13 mouse cellular contexts compared by ENCODE assay signal in genomic region chr15:75052414-75052813, GRCm38 (mm10). TPM values are rescaled to one million over a fixed set of nuclear protein-coding genes. Genes with fewer than 3 reads are reported as not detected.
DNase-seq lines count a peak whose midpoint lies in the region; ATAC-seq and TF ChIP-seq lines count a peak whose summit lies in the region.
"Not testable (repeated sequence)": the region's sequence is repeated elsewhere in the genome, so short reads cannot be mapped to it uniquely, and the experiment has no call there.
"Had no signal": no experiment of that assay in that cellular context is flagged by ENCODE, and none has a peak within 500 bp of the region (broad histone marks: within the 10 kb centered on the region; RNA-seq: fewer than 3 reads in every experiment).

No protein-coding gene starts in this region.

- not testable (repeated sequence) for H3K36me3 ChIP-seq in spleen, adult 2 months (ENCODE audit: control insufficient read depth, insufficient read depth, low read length)

- not testable (repeated sequence) for TF ChIP-seq POLR2A in spleen, adult 2 months (IDR thresholded peaks at IDR 0.05; ENCODE audit: low read depth, low read length)

- not testable (repeated sequence) for H3K4me3 ChIP-seq in spleen, adult 2 months (ENCODE audit: extremely low read depth, insufficient read depth, insufficient read length)

- peak overlapping the region; percentile 50; the same call in 1 of the 2 replicates for H3K27ac ChIP-seq in spleen, adult 2 months (ENCODE audit: insufficient read depth, low read length)

- TF ChIP-seq CTCF in spleen, adult 2 months (IDR thresholded peaks at IDR 0.05; ENCODE audit: extremely low read depth, insufficient read depth, insufficient read length, insufficient replicate concordance) = not testable (repeated sequence)

- not testable (repeated sequence) for H3K4me1 ChIP-seq in spleen, adult 2 months (ENCODE audit: control insufficient read depth, insufficient read depth, insufficient read length)

- 81% methylated on average over 2 of the region's 2 CpGs for WGBS in spleen, adult 2 months

- ATAC-seq in inflammation-experienced regulatory T-cells, adult 6 months = peak; percentile 87

- DNase-seq in CD4-positive helper T cell, adult 2 months (ENCODE audit: low read depth, low spot score) = peak; percentile 68
- peak; percentile 10 for DNase-seq in adrenal gland, postnatal 14 days
- peak; percentile 40 to 71 for DNase-seq in heart, adult 18-20 months
- DNase-seq in kidney, postnatal 14 days = peak; percentile 22
- DNase-seq in lung, postnatal 10 days = peak; percentile 36
- DNase-seq in spleen, adult 2 months (ENCODE audit: low read depth in 1 of 2, low spot score in 2 of 2) = not testable (repeated sequence)
- DNase-seq in thymus, postnatal 25 days = peak; percentile 52

- H3K27me3 ChIP-seq in spleen, adult 2 months (ENCODE audit: control insufficient read depth, insufficient read depth, low read length) = not testable (repeated sequence)

RNA-seq across cellular contexts. Expression of gene Ly6c1, which starts 3.8 kb away (rescaled TPM):
- total RNA-seq in adrenal gland, postnatal 14 days (2021) = 133 and 215 TPM in 2 replicates
- total RNA-seq in heart, adult 18-20 months (2021) = 100 to 1,000 TPM; 256 to 283 TPM
- polyA plus RNA-seq in inflammation-experienced regulatory T-cells, adult 6 months (2017; shearing (Covaris generic)) = 100 to 1,000 TPM in 1 of 3 experiments, 10 to 100 TPM in 1, 1 to 10 TPM in 1; 1.9 to 113 (median 61.0) TPM
- polyA plus RNA-seq in spleen, adult 2 months (2012; rRNA removed) = 105 and 137 TPM in 2 replicates
- total RNA-seq: megakaryocyte-erythroid progenitor cell, adult 5-6 weeks; MEL had no signal

RNA-seq across cellular contexts. Expression of gene Ly6a, which starts 54.6 kb away (rescaled TPM):
- total RNA-seq in adrenal gland, postnatal 14 days (2021) = 42.1 and 50.7 TPM in 2 replicates
- 100 to 1,000 TPM; 132 to 174 TPM for total RNA-seq in heart, adult 18-20 months (2021)
- polyA plus RNA-seq in inflammation-experienced regulatory T-cells, adult 6 months (2017; shearing (Covaris generic)) = 1,000 to 10,000 TPM in 1 of 3 experiments, 100 to 1,000 TPM in 2; 364 to 1,307 (median 501) TPM
- 111 and 149 TPM in 2 replicates for polyA plus RNA-seq in spleen, adult 2 months (2012; rRNA removed)
- total RNA-seq: granulocyte monocyte progenitor cell, adult 5-6 weeks had no signal
- polyA plus RNA-seq: forebrain, embryonic 14.5 days; neural tube, embryonic 12.5 days had no signal

RNA-seq across cellular contexts. Expression of gene Ly6c2, which starts 59.4 kb away (rescaled TPM):
- total RNA-seq in adrenal gland, postnatal 14 days (2021) = 5.0 and 8.4 TPM in 2 replicates
- 10 to 100 TPM in 1 of 2 experiments, 1 to 10 TPM in 1; 9.1 to 10.0 TPM for total RNA-seq in heart, adult 18-20 months (2021)
- 10 to 100 TPM in 2 of 3 experiments, 1 to 10 TPM in 1; 9.1 to 23.1 (median 10.3) TPM for polyA plus RNA-seq in inflammation-experienced regulatory T-cells, adult 6 months (2017; shearing (Covaris generic))
- 193 and 254 TPM in 2 replicates for polyA plus RNA-seq in spleen, adult 2 months (2012; rRNA removed)
- total RNA-seq: MEL had no signal
- polyA plus RNA-seq: neural tube, embryonic 12.5 days had no signal
